Mouse (Mus musculus): ENCODE results near the gene Ctnnd2.
A peak's percentile ranks its signal among the peaks of the same experiment; 100 is the strongest.

Ctnnd2 gene

GRCm38 (mm10) chr15:30977166-30977740, 804.9 kb downstream of the Ctnnd2 start:
- DNase-seq (ENCODE audit: low spot score in 2 of 2), result no peak

- no peak for DNase-seq (ENCODE audit: low spot score in 2 of 2)
These were observed 814.5 kb downstream of the Ctnnd2 start for GRCm38 (mm10) chr15:30986890-30987289.

- DNase-seq (ENCODE audit: low spot score in 2 of 2), result no peak
These were observed 818.2 kb downstream of the Ctnnd2 start for GRCm38 (mm10) chr15:30990421-30991252.

- no peak for DNase-seq (ENCODE audit: low spot score in 2 of 2)
These were observed 820.0 kb downstream of the Ctnnd2 start for GRCm38 (mm10) chr15:30992357-30992756.

- DNase-seq (ENCODE audit: low spot score in 2 of 2), result no peak
These were observed 820.5 kb downstream of the Ctnnd2 start for GRCm38 (mm10) chr15:30992901-30993300.

GRCm38 (mm10) chr15:30995346-30995745, 823.0 kb downstream of the Ctnnd2 start:
- no peak for DNase-seq (ENCODE audit: low spot score in 2 of 2)

- DNase-seq (ENCODE audit: low spot score in 2 of 2), result no peak
These were observed 832.1 kb downstream of the Ctnnd2 start for GRCm38 (mm10) chr15:31004468-31004867.

- no peak for DNase-seq (ENCODE audit: low spot score in 2 of 2)
These were observed 832.6 kb downstream of the Ctnnd2 start for GRCm38 (mm10) chr15:31004976-31005375.

- no peak for DNase-seq (ENCODE audit: low spot score in 2 of 2)
These were observed 833.8 kb downstream of the Ctnnd2 start for GRCm38 (mm10) chr15:31006050-31006824.

GRCm38 (mm10) chr15:31006825-31007157, 834.4 kb downstream of the Ctnnd2 start:
- DNase-seq (ENCODE audit: low spot score in 2 of 2), result no peak

- no peak for DNase-seq (ENCODE audit: low spot score in 2 of 2)
These were observed 836.2 kb downstream of the Ctnnd2 start for GRCm38 (mm10) chr15:31008594-31008993.

- DNase-seq (ENCODE audit: low spot score in 2 of 2), result no peak
These were observed 848.4 kb downstream of the Ctnnd2 start for GRCm38 (mm10) chr15:31020769-31021168.

- DNase-seq (ENCODE audit: low spot score in 2 of 2), result no peak
These were observed 849.6 kb downstream of the Ctnnd2 start for GRCm38 (mm10) chr15:31022012-31022411.

- no peak for DNase-seq (ENCODE audit: low spot score in 2 of 2)
These were observed 850.1 kb downstream of the Ctnnd2 start for GRCm38 (mm10) chr15:31022497-31022896.

GRCm38 (mm10) chr15:31023766-31024165, 851.4 kb downstream of the Ctnnd2 start:
- DNase-seq (ENCODE audit: low spot score in 2 of 2), result no peak

- DNase-seq (ENCODE audit: low spot score in 2 of 2), result no peak
These were observed 855.2 kb downstream of the Ctnnd2 start for GRCm38 (mm10) chr15:31027448-31028230.

- no peak for DNase-seq (ENCODE audit: low spot score in 2 of 2)
These were observed 872.6 kb downstream of the Ctnnd2 start for GRCm38 (mm10) chr15:31044983-31045382.

- DNase-seq (ENCODE audit: low spot score in 2 of 2), result no peak
These were observed 879.1 kb downstream of the Ctnnd2 start for GRCm38 (mm10) chr15:31051496-31051895.

- no peak for DNase-seq (ENCODE audit: low spot score in 2 of 2)
These were observed 883.8 kb downstream of the Ctnnd2 start for GRCm38 (mm10) chr15:31056145-31056544.

- DNase-seq (ENCODE audit: low spot score in 2 of 2), result peak in 1 of 2 experiments; percentile 4
These were observed 885.9 kb downstream of the Ctnnd2 start for GRCm38 (mm10) chr15:31058315-31058714.

GRCm38 (mm10) chr15:31063734-31064133, 891.3 kb downstream of the Ctnnd2 start:
- no peak for DNase-seq (ENCODE audit: low spot score in 2 of 2)

GRCm38 (mm10) chr15:31068127-31068526, 895.7 kb downstream of the Ctnnd2 start:
- peak in 1 of 2 experiments; percentile 57 for DNase-seq (ENCODE audit: low spot score in 2 of 2)

All from cerebellum, postnatal 4 days (tissue).